Mouse (Mus musculus) left cerebral cortex, adult 9 months (tissue): ENCODE measurements around the gene Relch.

ENCODE experiments used
- DNase-seq, 2 experiments: peaks; one replicate each; pipeline ENCODE4 v3.0.0; 2022; ENCODE audit warnings: low spot score in 2 of 2

Gene Relch

GRCm38 (mm10) chr1:105794670-105795069, 131.0 kb downstream of the Relch start:
- DNase-seq: no peak

DNA sequence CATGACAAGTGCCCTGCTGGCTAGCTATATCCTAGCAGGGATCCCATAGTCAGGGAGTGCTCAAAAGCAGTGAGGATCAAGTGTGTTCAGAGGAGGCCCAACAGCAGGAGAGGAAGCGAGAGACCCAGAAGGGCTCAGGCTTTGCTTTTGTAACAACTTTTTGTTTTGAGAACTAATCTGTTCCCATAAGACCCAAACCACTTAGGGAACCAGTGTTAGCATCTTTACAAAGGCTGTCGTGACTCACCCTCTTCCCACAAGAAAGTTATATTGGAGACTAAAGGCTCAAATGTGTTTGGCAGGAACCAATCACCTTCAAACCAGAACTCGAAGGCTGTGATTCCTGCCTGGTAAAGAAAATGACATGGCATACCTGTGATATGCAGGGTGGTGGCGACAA, 132.0 kb downstream of the Relch start:
- DNase-seq: no peak

DNA sequence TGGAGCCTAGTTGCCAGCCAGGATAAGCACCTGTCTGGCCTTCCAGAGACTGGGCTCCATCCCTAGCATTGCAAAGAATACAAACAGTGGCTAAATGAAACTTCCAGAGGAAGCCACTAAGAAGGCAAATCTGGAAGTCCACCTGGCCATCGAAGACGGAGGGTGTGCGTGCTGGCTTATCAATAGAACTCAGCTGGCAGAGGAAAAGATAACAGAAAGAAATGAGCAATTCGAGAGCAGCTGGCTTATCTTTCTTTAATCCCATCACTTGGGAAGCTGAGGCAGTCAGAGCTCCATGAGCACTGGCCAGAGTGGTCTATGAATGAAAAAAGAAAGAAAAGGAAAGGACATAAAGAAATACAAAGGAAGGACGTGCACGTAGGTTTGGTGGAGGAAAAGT, 136.9 kb downstream of the Relch start:
- DNase-seq: no peak

DNA sequence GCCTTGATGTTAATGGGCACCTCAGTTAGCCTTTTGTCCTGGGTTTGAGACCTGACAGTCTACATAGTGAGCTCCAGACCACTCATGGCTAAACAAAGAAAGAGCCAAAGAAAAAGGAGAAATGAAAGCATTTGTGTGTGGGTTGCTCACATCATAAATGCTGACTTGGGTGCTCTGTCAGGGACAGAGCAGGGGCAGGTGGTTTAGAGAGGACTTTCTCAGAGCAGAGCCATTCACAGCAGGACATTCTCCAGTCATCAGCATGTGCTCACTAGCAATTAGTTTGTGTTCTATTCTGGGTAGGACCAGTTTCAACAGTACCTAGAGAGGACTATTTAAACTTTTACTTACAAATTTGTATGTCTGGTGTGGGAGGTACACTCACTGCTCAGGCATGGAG, 137.6 kb downstream of the Relch start:
- no peak for DNase-seq

- no peak for DNase-seq
Measured at GRCm38 (mm10) chr1:105802941-105803340, 139.3 kb downstream of the Relch start.

DNA sequence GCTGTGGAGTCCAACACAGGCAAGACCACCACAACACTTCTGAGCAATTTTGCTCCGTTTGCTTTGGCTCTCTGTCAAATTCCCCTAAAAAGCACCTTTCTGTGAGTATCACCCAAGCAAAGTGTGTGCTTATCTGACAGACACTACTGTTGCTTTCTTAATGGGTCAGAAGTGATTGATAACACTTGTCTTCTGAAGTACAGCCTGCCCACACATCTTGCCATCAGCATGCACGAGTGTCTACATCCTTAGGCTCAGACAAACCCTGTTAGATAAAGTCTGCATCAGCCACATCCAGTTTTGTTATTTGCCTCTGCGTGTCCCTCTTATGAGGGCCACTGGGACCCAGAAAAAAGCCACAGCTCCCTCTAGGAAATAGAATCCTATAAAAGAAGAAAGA, 140.6 kb downstream of the Relch start:
- DNase-seq: no peak
